Mouse (Mus musculus): ENCODE measurements around the gene Cfi. TPM values are rescaled to one million over a fixed set of nuclear protein-coding genes. Genes with fewer than 3 reads are reported as not detected.

Gene Cfi
- polyA plus RNA-seq, 1 experiment = 0.39 TPM

Other genes starting within 250 kb of the Cfi start
- 2.2 and 2.4 TPM in 2 replicates for gene Egf, start 80.6 kb upstream of the Cfi start, polyA plus RNA-seq (2012; rRNA removed)
- gene Lrit3, start 31.9 kb upstream of the Cfi start, polyA plus RNA-seq (2012; rRNA removed) = 0.12 and 0.16 TPM in 2 replicates
- gene Rrh, start 13.3 kb upstream of the Cfi start, polyA plus RNA-seq (2012; rRNA removed) = 0.19 and 0.24 TPM in 2 replicates
- gene Gar1, start 4.5 kb upstream of the Cfi start, polyA plus RNA-seq (2012; rRNA removed) = 42.3 and 44.0 TPM in 2 replicates
- gene Pla2g12a, start 42.7 kb downstream of the Cfi start, polyA plus RNA-seq (2012; rRNA removed) = 20.2 and 23.8 TPM in 2 replicates
- 38.2 and 48.0 TPM in 2 replicates for gene Casp6, start 65.5 kb downstream of the Cfi start, polyA plus RNA-seq (2012; rRNA removed)
- gene Mcub, start 134.3 kb downstream of the Cfi start, polyA plus RNA-seq (2012; rRNA removed) = 12.2 and 12.5 TPM in 2 replicates
- gene Sec24b, start 225.7 kb downstream of the Cfi start, polyA plus RNA-seq (2012; rRNA removed) = 60.6 and 63.7 TPM in 2 replicates

Data from urinary bladder, adult 2 months (tissue).